Mouse (Mus musculus) bone marrow macrophage, adult 2 months (primary cell): Measurements from ENCODE around the gene Zfand3. TPM values are rescaled to one million over a fixed set of nuclear protein-coding genes. Genes with fewer than 3 reads are reported as not detected.

Experiments used
- H3K27ac ChIP-seq: 2 replicates; pipeline ENCODE4 v1.5.1; 2012; ENCODE audit warnings: low read depth, low read length; ENCODE audit not compliant: insufficient read depth
- H3K4me1 ChIP-seq: 2 replicates; pipeline ENCODE4 v1.6.1; 2012; ENCODE audit warnings: low read length; ENCODE audit not compliant: control insufficient read depth, insufficient read depth
- H3K4me3 ChIP-seq: 2 replicates; pipeline ENCODE4 v1.5.1; 2012; ENCODE audit warnings: mild to moderate bottlenecking, low read length, moderate library complexity; ENCODE audit not compliant: insufficient read depth
- CTCF ChIP-seq: IDR thresholded peaks from 2 replicates; pipeline ENCODE4 v1.5.1; 2012; ENCODE audit warnings: low read depth, mild to moderate bottlenecking, low read length, moderate library complexity
- POLR2A ChIP-seq: IDR thresholded peaks from 2 replicates; pipeline ENCODE4 v1.6.1; 2012; ENCODE audit warnings: mild to moderate bottlenecking, low read depth, low read length, borderline replicate concordance
- polyA plus RNA-seq: library from polyadenylated mRNA; stranded (reverse); fragments of >200 nt; gene quantifications from 2 replicates; pipeline ENCODE4 v1.2.4, GENCODE M21; 2012; ENCODE audit not compliant: missing spikeins, insufficient read depth, insufficient read length

Gene Zfand3
- polyA plus RNA-seq, 1 experiment, result 80.4 TPM

DNA sequence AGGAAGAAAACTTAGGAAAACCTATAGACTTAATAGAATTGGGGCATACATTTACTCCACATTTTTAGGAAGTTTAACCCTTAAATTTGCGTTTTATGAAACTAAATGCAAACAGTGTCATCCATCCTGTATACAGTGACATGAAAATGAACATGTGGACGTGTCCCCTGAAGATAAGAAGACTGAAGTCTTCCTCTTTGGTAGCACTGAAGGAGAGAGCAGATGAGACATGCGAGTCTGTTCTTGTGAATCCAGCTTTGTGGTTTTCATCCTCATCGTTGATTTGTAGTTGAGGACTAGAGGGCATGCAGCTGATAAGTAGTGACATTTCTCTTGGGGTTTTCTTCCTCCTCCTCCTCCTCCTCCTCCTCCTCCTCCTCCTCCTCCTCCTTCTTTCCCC, 177.0 kb downstream of the Zfand3 start:
- Histone ChIP-seq H3K4me1 (peaks cover 26% of the 10 kb centered on the region), H3K4me3 (no peak overlapping the region), H3K27ac (no peak overlapping the region)
- TF ChIP-seq POLR2A (no peak), CTCF (no peak)

GRCm38 (mm10) chr17:30182063-30182462, 177.5 kb downstream of the Zfand3 start:
- TF ChIP-seq POLR2A (no peak), CTCF (no peak)
- Histone ChIP-seq H3K4me3 (no peak overlapping the region), H3K27ac (no peak overlapping the region), H3K4me1 (peaks cover 27% of the 10 kb centered on the region)

- TF ChIP-seq CTCF (no peak), POLR2A (no peak)
- peaks cover 32% of the 10 kb centered on the region for H3K4me1 ChIP-seq
- H3K4me3 ChIP-seq, result no peak overlapping the region
Measured at GRCm38 (mm10) chr17:30183561-30183960, 179.0 kb downstream of the Zfand3 start.

GRCm38 (mm10) chr17:30187154-30187553, 182.6 kb downstream of the Zfand3 start:
- TF ChIP-seq POLR2A, result no peak
- TF ChIP-seq CTCF, result no peak
- peaks cover 26% of the 10 kb centered on the region for H3K4me1 ChIP-seq
- H3K27ac ChIP-seq, result no peak overlapping the region
- H3K4me3 ChIP-seq, result no peak overlapping the region

More at GRCm38 (mm10) chr17:30183561-30183960, 179.0 kb downstream of the Zfand3 start:
- no peak overlapping the region for H3K27ac ChIP-seq

- Histone ChIP-seq H3K27ac (no peak overlapping the region), H3K4me1 (peaks cover 23% of the 10 kb centered on the region), H3K4me3 (no peak overlapping the region)
- TF ChIP-seq CTCF, result no peak
- no peak for TF ChIP-seq POLR2A
Measured at GRCm38 (mm10) chr17:30187581-30187980, 183.0 kb downstream of the Zfand3 start.

- no peak for TF ChIP-seq CTCF
- H3K27ac ChIP-seq, result no peak overlapping the region
- peaks cover 19% of the 10 kb centered on the region for H3K4me1 ChIP-seq
- H3K4me3 ChIP-seq, result no peak overlapping the region
Measured at GRCm38 (mm10) chr17:30188031-30188981, 183.8 kb downstream of the Zfand3 start.

- H3K4me1 ChIP-seq, result peaks cover 7% of the 10 kb centered on the region
- no peak overlapping the region for H3K27ac ChIP-seq
- TF ChIP-seq POLR2A, result no peak
- no peak overlapping the region for H3K4me3 ChIP-seq
Measured at GRCm38 (mm10) chr17:30191097-30191640, 186.6 kb downstream of the Zfand3 start.

DNA sequence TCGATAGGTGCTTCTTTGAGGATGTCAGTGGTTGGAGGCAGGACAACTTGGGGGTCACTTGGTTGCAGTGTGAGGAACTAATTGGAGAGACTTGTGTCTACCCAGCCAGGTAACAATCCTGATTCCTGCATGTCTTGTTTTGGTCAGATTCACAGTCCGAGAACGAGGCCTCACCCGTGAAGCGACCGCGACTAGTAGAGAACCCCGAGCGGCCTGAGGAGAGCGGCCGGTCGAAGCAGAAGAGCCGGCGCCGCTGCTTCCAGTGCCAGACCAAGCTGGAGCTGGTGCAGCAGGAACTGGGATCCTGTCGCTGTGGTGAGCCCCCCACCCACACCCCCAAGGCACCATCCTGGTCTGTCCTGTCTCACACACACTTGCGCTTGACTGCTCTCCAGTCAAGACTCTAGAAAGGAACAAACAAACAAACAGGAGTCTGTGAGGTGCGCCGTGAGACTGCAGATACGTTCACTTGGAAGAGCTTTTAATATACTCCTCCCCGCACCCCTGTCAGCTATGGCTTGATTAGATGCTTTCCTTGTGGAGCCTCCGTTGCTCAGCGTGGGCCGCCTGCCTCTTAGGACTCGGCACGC, 188.0 kb downstream of the Zfand3 start:
- TF ChIP-seq CTCF, result no peak
- TF ChIP-seq POLR2A, result no peak

GRCm38 (mm10) chr17:30193615-30194014, 189.1 kb downstream of the Zfand3 start:
- no peak overlapping the region for H3K27ac ChIP-seq
- TF ChIP-seq POLR2A (no peak), CTCF (no peak)
- peaks cover 14% of the 10 kb centered on the region for H3K4me1 ChIP-seq
- no peak overlapping the region for H3K4me3 ChIP-seq

More for the DNA sequence above, 188.0 kb downstream of the Zfand3 start:
- H3K4me1 ChIP-seq, result peaks cover 15% of the 10 kb centered on the region
- no peak overlapping the region for H3K27ac ChIP-seq
- H3K4me3 ChIP-seq, result no peak overlapping the region

DNA sequence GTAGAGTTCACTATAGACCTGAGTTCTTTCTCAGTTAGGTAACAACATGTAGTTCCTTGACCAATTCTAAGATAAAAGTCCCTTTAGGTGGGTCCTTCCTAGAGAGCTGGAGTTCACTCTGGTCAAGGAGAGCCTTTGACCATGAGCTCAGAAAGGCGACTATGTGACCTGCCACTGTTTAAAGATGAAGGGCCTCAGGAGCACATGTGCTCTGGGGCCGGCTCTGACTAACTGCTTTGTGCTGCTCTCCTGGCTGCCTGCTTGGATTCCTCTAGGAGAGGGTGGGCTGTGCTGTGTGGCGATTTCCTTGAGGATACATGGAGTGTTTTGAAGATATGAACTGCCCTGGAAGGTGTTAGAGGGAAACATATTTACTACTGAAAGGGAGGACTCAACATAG, 189.6 kb downstream of the Zfand3 start:
- Histone ChIP-seq H3K27ac (no peak overlapping the region), H3K4me3 (no peak overlapping the region), H3K4me1 (peaks cover 14% of the 10 kb centered on the region)
- no peak for TF ChIP-seq CTCF
- no peak for TF ChIP-seq POLR2A
